Mouse (Mus musculus) CH12.LX (cell line): Measurements from ENCODE around the gene Foxk1.

Source experiments
- CHD2 ChIP-seq: IDR thresholded peaks from 2 replicates; pipeline ENCODE4 v1.6.1; 2011; ENCODE audit warnings: low read length, improper control_type of control experiment
- CTCF ChIP-seq, 2 experiments: IDR thresholded peaks in 1 of 2; conservative IDR thresholded peaks in 1 of 2; 2 replicates each; pipeline ENCODE4 v1.5.1; 2011 to 2012; ENCODE audit warnings: low read depth in 2 of 2, low read length in 2 of 2, improper control_type of control experiment in 1 of 2, inconsistent platforms in 1 of 2, mild to moderate bottlenecking in 1 of 2, moderate library complexity in 1 of 2
- KAT2A ChIP-seq: IDR thresholded peaks from 2 replicates; pipeline ENCODE4 v1.6.1; 2012; ENCODE audit warnings: low read length, improper control_type of control experiment, inconsistent platforms; ENCODE audit not compliant: insufficient replicate concordance
- MXI1 ChIP-seq: IDR thresholded peaks from 2 replicates; pipeline ENCODE4 v1.6.1; 2011; ENCODE audit warnings: mild to moderate bottlenecking, low read depth, low read length, improper control_type of control experiment

DNA sequence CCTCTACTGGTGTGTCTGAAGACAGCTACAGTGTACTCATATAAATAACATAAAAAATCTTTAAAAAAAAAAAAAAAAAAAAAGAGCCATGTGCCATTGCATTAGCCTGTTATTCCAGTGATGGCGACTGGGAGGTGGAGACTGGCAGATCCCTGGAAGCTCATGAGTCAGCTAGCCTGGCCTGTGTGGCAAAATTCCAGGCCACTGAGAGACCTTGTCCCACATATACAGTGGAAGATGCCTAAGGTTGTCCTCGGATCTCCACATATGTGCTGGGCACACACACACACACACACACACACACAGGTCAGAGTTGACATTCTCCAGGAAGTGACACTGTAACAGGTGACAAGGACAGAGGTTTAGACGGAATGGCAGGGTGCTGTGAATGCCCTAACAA lies 46.2 kb upstream of the Foxk1 start:
- TF ChIP-seq MXI1 (no peak), CHD2 (no peak), KAT2A (no peak), CTCF (conservative IDR thresholded peaks at IDR 0.05 in 1 of 2, IDR thresholded peaks at IDR 0.05 in 1 of 2; ENCODE audit: low read depth in 2 of 2, low read length in 2 of 2) (no peak)
